In genomic region chr17:85856894-85857293, GRCm38 (mm10) we compare ENCODE assay signal across 6 mouse cellular contexts.
DNase-seq lines count a peak whose midpoint lies in the region; ATAC-seq lines count a peak whose summit lies in the region.
"Not testable (repeated sequence)": the region's sequence is repeated elsewhere in the genome, so short reads cannot be mapped to it uniquely, and the experiment has no call there.

No protein-coding gene starts in this region.

- H3K4me1 ChIP-seq in embryonic facial prominence, embryonic 10.5 days: peaks cover 45% of the 10 kb centered on the region
- H3K4me1 ChIP-seq in embryonic facial prominence, embryonic 11.5 days (ENCODE audit: control insufficient read depth, insufficient read depth, low read length); limb, embryonic 11.5 days (ENCODE audit: control insufficient read depth, insufficient read depth, low read length); midbrain, embryonic 11.5 days (ENCODE audit: control insufficient read depth, insufficient read depth, low read length): not testable (repeated sequence)

- H3K4me3 ChIP-seq in embryonic facial prominence, embryonic 10.5 days; embryonic facial prominence, embryonic 11.5 days (ENCODE audit: low read depth, low read length); limb, embryonic 11.5 days (ENCODE audit: low read depth, low read length); midbrain, embryonic 11.5 days (ENCODE audit: low read depth, low read length): not testable (repeated sequence)

- H3K36me3 ChIP-seq in embryonic facial prominence, embryonic 10.5 days (replicated peaks); embryonic facial prominence, embryonic 11.5 days (replicated peaks; ENCODE audit: control insufficient read depth, insufficient read depth, low read depth, low read length); limb, embryonic 11.5 days (ENCODE audit: control insufficient read depth, insufficient read depth, low read length); midbrain, embryonic 11.5 days (ENCODE audit: control insufficient read depth, insufficient read depth, low read length): not testable (repeated sequence)

- not testable (repeated sequence) for ATAC-seq in embryonic facial prominence, embryonic 11.5 days (replicated peaks; ENCODE audit: insufficient number of reproducible peaks, low FRiP score, low TSS enrichment, low read depth); limb, embryonic 11.5 days (ENCODE audit: insufficient number of reproducible peaks, low FRiP score, low TSS enrichment, low read depth); midbrain, embryonic 11.5 days (ENCODE audit: low FRiP score)

- not testable (repeated sequence) for H3K9me3 ChIP-seq in embryonic facial prominence, embryonic 10.5 days; embryonic facial prominence, embryonic 11.5 days (replicated peaks; ENCODE audit: control insufficient read depth, low read length); limb, embryonic 11.5 days (ENCODE audit: control insufficient read depth, low read length); midbrain, embryonic 11.5 days (ENCODE audit: control insufficient read depth, low read length)

- H3K4me2 ChIP-seq in embryonic facial prominence, embryonic 11.5 days (ENCODE audit: low read depth, low read length); limb, embryonic 11.5 days (ENCODE audit: low read depth, severe bottlenecking); midbrain, embryonic 11.5 days: not testable (repeated sequence)

- peak; percentile 57 for DNase-seq in embryo, embryonic 10.5 days (ENCODE audit: low spot score)
- DNase-seq in embryo, embryonic 11 days: peak; percentile 65
- DNase-seq in embryonic facial prominence, embryonic 10.5 days (ENCODE audit: low spot score): peak; percentile 54
- DNase-seq in embryonic facial prominence, embryonic 11.5 days (ENCODE audit: low spot score): peak; percentile 82
- DNase-seq in limb, embryonic 11.5 days (ENCODE audit: low spot score): peak; percentile 47
- DNase-seq in midbrain, embryonic 11.5 days (ENCODE audit: low spot score, missing footprints): peak; percentile 65

- not testable (repeated sequence) for H3K27ac ChIP-seq in embryonic facial prominence, embryonic 10.5 days (replicated peaks); embryonic facial prominence, embryonic 11.5 days (replicated peaks; ENCODE audit: low read depth, low read length); limb, embryonic 11.5 days (replicated peaks; ENCODE audit: low read depth, low read length); midbrain, embryonic 11.5 days (ENCODE audit: low read depth, low read length)

- not testable (repeated sequence) for H3K9ac ChIP-seq in embryonic facial prominence, embryonic 11.5 days (replicated peaks; ENCODE audit: low read length); limb, embryonic 11.5 days (ENCODE audit: low read length); midbrain, embryonic 11.5 days (ENCODE audit: low read length)

- peaks cover 19% of the 10 kb centered on the region for H3K27me3 ChIP-seq in embryonic facial prominence, embryonic 10.5 days (replicated peaks; ENCODE audit: low read depth, poor library complexity, severe bottlenecking)
- not testable (repeated sequence) for H3K27me3 ChIP-seq in embryonic facial prominence, embryonic 11.5 days (ENCODE audit: control insufficient read depth, insufficient read depth, low read length); limb, embryonic 11.5 days (ENCODE audit: control insufficient read depth, insufficient read depth, low read length); midbrain, embryonic 11.5 days (ENCODE audit: control insufficient read depth, insufficient read depth, low read length)

- WGBS in embryonic facial prominence, embryonic 10.5 days: 14% methylated on average over 4 of the region's 5 CpGs
- 11% methylated on average over 3 of the region's 5 CpGs for WGBS in embryonic facial prominence, embryonic 11.5 days
- WGBS in limb, embryonic 11.5 days: 2% methylated on average over 3 of the region's 5 CpGs
- WGBS in midbrain, embryonic 11.5 days: 45% methylated on average over 3 of the region's 5 CpGs
